Mouse (Mus musculus) embryo, embryonic 11.5 days (tissue): ENCODE results near the gene Hdgfl3.
"Not testable (repeated sequence)": the region's sequence is repeated elsewhere in the genome, so short reads cannot be mapped to it uniquely, and the experiment has no call there.

Experiments
- DNase-seq: peaks from one replicate; pipeline ENCODE4 v3.0.0-alpha.2; 2012; ENCODE audit warnings: low read depth, low spot score

Gene Hdgfl3

DNA sequence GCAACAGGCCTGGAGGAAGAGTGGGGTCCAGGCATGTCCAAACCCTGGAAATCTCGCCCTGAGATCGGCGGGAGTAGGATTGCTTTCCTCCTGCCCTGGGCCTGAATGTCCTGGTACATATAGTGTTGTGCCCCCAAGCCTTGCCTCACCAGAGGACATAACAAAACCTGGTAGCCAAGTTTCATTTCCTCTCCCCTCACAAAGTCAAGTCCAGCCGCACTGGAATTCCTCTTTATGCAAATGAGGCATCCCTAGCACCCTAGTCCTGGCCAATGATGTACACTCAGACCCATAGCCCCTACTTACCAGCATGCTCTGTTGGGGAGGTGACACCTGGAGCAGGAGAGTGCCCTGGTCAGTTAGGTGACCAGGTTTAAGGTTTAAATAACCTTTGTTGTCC, 78.1 kb downstream of the Hdgfl3 start:
- DNase-seq = no peak

- no peak for DNase-seq
Observed at GRCm38 (mm10) chr7:81855694-81856093, 78.6 kb downstream of the Hdgfl3 start, which contains the start of gene Gm10160. Gene Gm10160 (minus strand): TSS chr7:81855794.

- DNase-seq = no peak
Observed at GRCm38 (mm10) chr7:81854568-81855307, 79.5 kb downstream of the Hdgfl3 start.

DNA sequence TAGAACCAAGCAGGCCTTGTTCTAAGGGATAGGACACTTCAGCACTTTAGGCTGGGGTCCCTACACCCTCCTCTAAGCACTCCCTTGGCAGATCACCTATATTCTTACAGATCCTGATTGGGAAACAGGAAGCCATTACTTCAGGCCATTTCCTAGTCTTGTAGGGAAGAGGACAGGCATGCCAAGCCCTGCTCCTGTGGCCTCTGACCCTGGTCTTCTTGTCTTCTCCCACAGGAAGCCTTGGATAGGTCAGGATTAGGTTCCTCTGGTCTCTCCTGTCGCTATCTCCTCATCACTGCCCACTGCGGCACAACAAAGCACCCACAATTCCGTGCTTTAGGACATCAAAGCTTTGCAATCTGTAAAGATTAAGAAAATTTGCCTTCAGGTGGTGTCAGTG, 82.6 kb downstream of the Hdgfl3 start:
- no peak for DNase-seq

GRCm38 (mm10) chr7:81850171-81850570, 84.1 kb downstream of the Hdgfl3 start:
- DNase-seq = no peak

DNA sequence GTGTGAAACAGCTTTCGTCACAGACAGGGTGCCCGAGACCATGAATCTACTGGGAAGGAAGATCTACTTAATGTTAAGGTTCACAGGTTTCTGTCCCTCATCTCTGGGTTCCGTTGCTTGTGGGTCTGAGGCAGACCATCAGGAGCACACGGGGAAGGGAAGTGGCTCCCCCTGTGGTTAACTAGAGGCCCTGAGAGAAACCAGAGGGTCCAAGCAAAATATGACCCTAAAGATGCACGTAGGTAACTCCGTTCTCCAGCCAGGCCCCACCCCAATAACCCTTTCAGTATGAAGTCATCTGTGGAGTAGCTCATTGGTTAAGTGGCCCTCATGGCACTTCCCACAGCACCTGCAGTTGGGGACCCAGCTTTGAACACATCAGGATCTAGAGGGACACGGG, 84.6 kb downstream of the Hdgfl3 start:
- DNase-seq = no peak

DNA sequence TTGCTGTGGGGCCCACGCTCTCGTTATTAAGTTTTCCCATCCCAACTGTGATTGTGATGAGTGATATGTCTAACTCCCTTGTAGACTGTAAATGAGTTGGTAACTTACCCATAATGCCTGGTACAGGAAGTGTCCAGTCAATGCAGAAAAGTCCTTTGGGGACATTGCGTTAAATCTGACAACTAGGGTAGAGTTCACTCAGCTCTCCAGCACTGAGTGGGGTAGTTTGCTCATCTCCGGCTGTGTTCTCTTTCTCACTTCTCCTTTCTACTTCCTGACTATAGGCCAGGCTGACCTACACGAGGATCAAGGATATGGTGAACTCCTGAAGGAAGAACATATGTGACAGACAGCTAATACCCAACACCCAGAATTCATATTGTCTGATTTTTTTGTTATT, 85.1 kb downstream of the Hdgfl3 start:
- DNase-seq = no peak

DNA sequence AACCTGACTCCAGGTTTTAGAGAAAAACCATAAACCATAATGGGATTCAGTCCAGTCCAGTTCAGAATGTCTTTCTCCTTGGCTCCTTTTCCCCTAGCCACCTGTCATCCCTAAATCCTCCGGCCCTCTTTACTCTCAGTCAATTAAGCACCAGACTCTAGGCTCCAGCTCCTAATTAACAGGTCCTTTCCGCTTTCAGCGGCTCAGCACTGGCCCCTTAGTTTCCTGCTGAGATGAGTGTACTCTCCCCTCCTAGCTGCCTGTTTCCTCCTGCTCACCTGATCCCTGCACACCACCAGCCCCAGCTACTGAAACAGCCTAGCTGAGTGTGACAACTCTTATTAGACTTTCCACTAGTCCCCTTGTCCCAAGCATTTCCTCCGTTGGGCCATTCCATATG, 86.5 kb downstream of the Hdgfl3 start:
- no peak for DNase-seq

- DNase-seq = no peak
Observed at GRCm38 (mm10) chr7:81847010-81847409, 87.3 kb downstream of the Hdgfl3 start.

GRCm38 (mm10) chr7:81846008-81846407, 88.3 kb downstream of the Hdgfl3 start:
- no peak for DNase-seq

DNA sequence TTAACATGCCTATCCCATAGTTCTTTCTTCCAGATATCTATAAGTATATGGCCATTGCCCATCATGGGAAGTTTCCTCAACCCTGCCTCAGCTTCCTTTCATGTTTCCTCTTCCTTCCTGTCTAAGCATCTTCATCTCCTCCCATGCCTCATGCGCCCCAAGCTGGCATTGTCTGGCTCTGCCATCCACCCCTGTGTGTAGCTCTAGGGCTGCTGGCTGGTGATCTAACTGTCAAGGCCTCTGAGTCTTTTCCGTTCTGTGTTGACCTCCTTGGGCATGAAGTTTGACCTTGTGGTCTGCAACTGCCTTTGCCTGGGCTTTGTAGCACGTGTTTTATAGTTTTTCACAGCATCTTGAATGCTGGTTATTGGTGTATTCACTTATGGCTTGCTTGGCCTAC, 89.0 kb downstream of the Hdgfl3 start:
- no peak for DNase-seq

DNA sequence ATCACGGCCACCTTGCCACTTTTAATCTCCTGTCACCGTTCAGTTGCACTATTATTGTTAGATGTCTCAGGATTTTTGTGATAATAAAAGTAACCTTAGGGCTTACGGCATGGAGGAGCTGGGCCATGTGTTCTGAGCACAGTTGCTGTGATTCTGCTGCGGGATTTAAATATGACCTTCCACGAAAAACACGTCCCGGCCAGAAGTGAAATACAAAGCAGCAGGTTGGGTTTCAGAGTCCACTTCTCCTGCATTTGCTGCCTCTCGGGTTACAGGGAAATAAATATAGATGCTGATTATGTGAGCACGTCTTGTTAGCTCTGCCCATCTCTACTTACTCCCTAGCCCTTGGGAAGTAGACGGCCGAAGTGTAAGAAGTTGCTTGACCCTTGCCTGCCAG, 89.5 kb downstream of the Hdgfl3 start:
- no peak for DNase-seq

DNA sequence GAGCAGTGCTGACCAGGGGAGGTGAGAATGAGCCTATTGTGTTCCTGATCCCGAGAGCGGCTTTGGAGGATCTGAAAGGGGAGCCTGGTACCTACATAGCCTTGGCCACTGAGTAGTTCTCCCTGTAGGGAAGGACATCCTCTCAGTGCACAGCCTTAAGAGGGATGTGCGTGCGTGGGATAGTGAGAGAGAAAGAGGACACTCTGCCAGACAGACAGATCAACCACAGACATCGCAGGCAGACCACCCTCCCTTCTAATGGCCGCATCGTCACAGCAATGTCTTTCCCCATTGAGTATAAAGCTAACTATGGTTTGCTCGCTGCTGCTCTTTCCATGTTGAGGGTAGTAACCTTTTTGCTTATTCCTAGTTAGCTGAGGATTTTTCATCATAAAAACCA, 90.4 kb downstream of the Hdgfl3 start:
- no peak for DNase-seq

DNA sequence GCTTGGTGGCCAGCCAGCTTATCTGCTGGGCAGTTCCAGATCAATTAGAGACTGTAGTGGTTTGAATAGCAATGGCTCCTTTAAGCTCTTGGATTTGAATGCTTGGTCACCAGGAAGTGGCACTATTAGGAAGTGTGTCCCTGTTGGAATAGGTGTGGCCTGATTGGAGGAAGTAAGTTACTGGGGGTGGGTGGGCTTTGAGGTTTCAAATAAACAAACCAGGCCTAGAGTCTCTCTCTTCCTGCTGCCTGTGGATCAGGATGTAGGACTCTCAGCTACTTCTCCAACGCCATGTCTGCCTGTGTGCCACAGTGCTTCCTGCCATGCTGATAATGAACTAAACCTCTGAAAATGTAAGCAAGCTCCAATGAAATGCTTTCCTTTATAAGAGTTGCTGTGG, 91.3 kb downstream of the Hdgfl3 start:
- DNase-seq = no peak

DNA sequence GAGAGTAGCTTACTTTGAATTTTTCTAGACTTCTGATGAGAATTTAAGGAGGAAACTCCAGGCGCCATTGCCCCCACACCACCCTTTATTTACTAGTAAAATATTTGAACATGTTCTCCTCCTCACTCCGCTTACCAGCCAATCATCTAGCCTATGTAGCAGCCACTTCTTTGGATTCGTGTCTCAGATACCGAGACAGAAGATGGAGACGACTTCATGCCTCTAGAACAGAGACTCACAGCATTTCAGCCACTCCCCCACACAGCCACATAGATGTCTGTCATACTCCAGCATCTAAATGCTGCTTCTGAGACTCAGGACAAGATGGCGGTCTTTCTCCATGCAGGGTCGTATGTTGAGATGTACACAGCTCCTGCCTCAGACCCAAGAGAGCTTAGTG, 92.1 kb downstream of the Hdgfl3 start:
- DNase-seq = no peak

GRCm38 (mm10) chr7:81841439-81841838, 92.8 kb downstream of the Hdgfl3 start:
- DNase-seq = no peak

- DNase-seq = no peak
Observed at GRCm38 (mm10) chr7:81840661-81841181, 93.6 kb downstream of the Hdgfl3 start.

- DNase-seq = no peak
Observed at GRCm38 (mm10) chr7:81839746-81840145, 94.5 kb downstream of the Hdgfl3 start.

GRCm38 (mm10) chr7:81837771-81838170, 96.5 kb downstream of the Hdgfl3 start:
- not testable (repeated sequence) for DNase-seq

DNA sequence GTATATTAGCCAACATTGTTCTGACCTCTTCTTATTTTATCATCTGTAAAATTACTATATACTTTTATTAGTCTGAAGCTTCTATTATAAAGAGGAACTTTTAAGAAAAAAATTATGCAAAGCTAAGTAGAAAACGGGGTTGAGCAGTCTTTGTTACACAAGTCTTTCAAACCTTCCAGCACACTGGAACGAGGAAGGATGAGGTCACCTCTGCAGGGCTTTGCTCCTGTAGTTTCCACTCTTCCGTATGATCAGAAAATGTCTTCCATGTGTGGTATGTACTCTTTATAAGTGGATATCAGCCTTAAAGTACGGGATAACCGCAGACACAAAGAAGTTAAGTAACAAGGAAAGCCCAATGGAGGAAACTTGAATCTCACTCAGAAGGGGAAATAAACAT, 98.8 kb downstream of the Hdgfl3 start:
- DNase-seq = no peak

DNA sequence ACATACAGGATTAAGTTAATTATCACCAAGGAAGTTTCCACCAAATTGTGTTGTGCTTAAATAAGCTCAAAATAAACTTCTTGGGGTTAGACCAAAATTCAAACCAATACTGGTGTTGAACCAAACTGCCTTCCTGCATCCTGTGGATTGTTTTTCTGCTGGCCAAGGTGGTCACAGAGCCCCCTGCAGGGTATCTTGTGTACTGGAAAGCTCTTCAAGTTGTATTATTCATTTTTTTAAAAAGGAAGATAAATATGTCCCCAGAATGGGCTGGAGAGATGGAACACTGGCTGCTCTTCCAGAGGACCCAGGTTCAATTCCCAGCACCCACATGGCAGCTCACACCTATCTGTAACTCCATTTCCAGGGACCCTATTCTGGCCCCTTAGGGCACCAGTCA, 99.4 kb downstream of the Hdgfl3 start:
- DNase-seq = no peak
